Mouse (Mus musculus): ENCODE measurements around the gene St6gal1.

DNA sequence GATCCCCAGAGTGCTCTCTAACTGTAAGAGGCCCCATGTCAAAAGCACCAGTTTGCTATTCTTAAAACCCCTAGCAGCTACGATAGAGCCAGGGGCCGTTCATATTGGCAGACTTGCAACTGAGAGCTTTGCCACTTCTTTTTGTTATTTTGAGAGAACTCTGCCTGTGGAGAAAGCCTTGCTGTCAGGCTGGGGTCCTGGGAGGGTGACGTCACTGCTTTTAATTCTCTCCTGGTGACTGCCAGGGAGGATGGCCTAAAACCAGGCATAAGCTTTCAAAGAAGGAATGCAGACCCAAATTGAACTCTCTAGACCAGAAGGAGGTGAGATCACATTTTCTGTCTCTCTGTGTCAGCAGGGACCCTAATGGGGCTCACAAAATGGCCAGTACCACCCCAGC is 99.4 kb downstream of the St6gal1 start:
- TF ChIP-seq POLR2A (IDR thresholded peaks at IDR 0.05; ENCODE audit: insufficient read length, low read depth) (no peak), E2F4 (IDR thresholded peaks at IDR 0.05; ENCODE audit: insufficient read depth) (no peak), REST (IDR thresholded peaks at IDR 0.05; ENCODE audit: insufficient read depth, insufficient read length) (no peak), SRF (IDR thresholded peaks at IDR 0.05; ENCODE audit: control insufficient read depth, insufficient read length, low read depth) (no peak), MAX (IDR thresholded peaks at IDR 0.05; ENCODE audit: low read depth) (no peak), TCF12 (IDR thresholded peaks at IDR 0.05; ENCODE audit: insufficient read depth, poor library complexity, severe bottlenecking) (no peak), POLR2AphosphoS2 (IDR thresholded peaks at IDR 0.05; ENCODE audit: insufficient read length, low read depth) (no peak), USF1 (IDR thresholded peaks at IDR 0.05; ENCODE audit: low read depth) (no peak), MYOD1 (IDR thresholded peaks at IDR 0.05; ENCODE audit: control insufficient read depth in 1 of 3, insufficient read length in 2 of 3, low read depth in 2 of 3) (no peak), CEBPB (IDR thresholded peaks at IDR 0.05; ENCODE audit: insufficient read depth, poor library complexity, severe bottlenecking) (no peak), TCF3 (IDR thresholded peaks at IDR 0.05; ENCODE audit: insufficient read length, low read depth) (no peak)
